Mouse (Mus musculus) spleen, adult 2 months (tissue): ENCODE data around the gene Tanc1.

Experiments used
- CTCF ChIP-seq: fragments of 200-500 bp; IDR thresholded peaks from 2 replicates; pipeline ENCODE4 v1.5.1; 2011; ENCODE audit warnings: mild to moderate bottlenecking, inconsistent platforms; ENCODE audit not compliant: insufficient read depth, insufficient read length, insufficient replicate concordance; ENCODE audit errors: extremely low read depth
- POLR2A ChIP-seq: fragments of 200-500 bp; IDR thresholded peaks from 2 replicates; pipeline ENCODE4 v1.6.1; 2011; ENCODE audit warnings: low read depth, low read length, inconsistent platforms

- TF ChIP-seq CTCF (no peak), POLR2A (no peak)
These were observed 135.9 kb downstream of the Tanc1 start for GRCm38 (mm10) chr2:59747757-59748156.
